Mouse (Mus musculus): ENCODE measurements around the gene Mns1. TPM values are rescaled to one million over a fixed set of nuclear protein-coding genes. Genes with fewer than 3 reads are reported as not detected.
"Not testable (repeated sequence)": the region's sequence is repeated elsewhere in the genome, so short reads cannot be mapped to it uniquely, and the experiment has no call there.

Gene Mns1
- polyA plus RNA-seq, 1 experiment = 92.1 TPM

GRCm38 (mm10) chr9:72393869-72394341 is 43.9 kb upstream of the Mns1 start:
- H3K27ac ChIP-seq (ENCODE audit: control insufficient read depth, insufficient read depth, low read depth, low read length) = no peak overlapping the region
- H3K4me1 ChIP-seq (ENCODE audit: control insufficient read depth, insufficient read depth, low read length) = no peaks in the 10 kb centered on the region; the same call in 1 of the 2 replicates
- TF ChIP-seq POLR2A (IDR thresholded peaks at IDR 0.05; ENCODE audit: control insufficient read depth, low read depth, low read length) (no peak), CTCF (IDR thresholded peaks at IDR 0.05; ENCODE audit: control insufficient read depth, insufficient read depth, insufficient replicate concordance, low read depth, low read length) (no peak)
- H3K27me3 ChIP-seq (ENCODE audit: control insufficient read depth, insufficient read depth, low read length) = no peaks in the 10 kb centered on the region
- H3K36me3 ChIP-seq (ENCODE audit: control insufficient read depth, insufficient read depth, low read length) = no peaks in the 10 kb centered on the region
- no peak overlapping the region for H3K4me3 ChIP-seq (ENCODE audit: control insufficient read depth, low read depth, low read length)

DNA sequence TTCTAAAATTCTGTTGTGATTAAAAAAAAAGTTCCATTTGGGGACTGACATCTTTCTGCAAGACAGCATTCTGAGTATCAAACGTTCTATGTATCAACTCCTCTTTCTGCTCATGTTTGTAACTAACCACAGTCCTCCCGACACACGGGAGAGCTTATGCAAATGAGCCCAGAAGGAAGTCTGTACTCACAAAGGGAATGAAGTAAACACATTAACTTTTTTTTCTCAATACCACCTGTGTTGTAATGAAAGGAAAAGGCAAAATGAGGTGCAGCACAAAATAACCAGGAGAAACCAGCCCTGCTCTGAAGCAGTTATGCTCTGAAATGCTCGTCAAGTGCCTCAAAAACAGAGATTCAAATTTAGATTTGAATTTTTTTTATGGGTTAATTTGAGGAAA is 37.7 kb upstream of the Mns1 start:
- Histone ChIP-seq H3K4me1 (ENCODE audit: control insufficient read depth, insufficient read depth, low read length) (no peaks in the 10 kb centered on the region; the same call in 1 of the 2 replicates), H3K36me3 (ENCODE audit: control insufficient read depth, insufficient read depth, low read length) (no peaks in the 10 kb centered on the region), H3K4me3 (ENCODE audit: control insufficient read depth, low read depth, low read length) (no peak overlapping the region), H3K27ac (ENCODE audit: control insufficient read depth, insufficient read depth, low read depth, low read length) (no peak overlapping the region), H3K27me3 (ENCODE audit: control insufficient read depth, insufficient read depth, low read length) (no peaks in the 10 kb centered on the region)
- TF ChIP-seq POLR2A (IDR thresholded peaks at IDR 0.05; ENCODE audit: control insufficient read depth, low read depth, low read length) (no peak), CTCF (IDR thresholded peaks at IDR 0.05; ENCODE audit: control insufficient read depth, insufficient read depth, insufficient replicate concordance, low read depth, low read length) (no peak)

GRCm38 (mm10) chr9:72401769-72402168 is 36.0 kb upstream of the Mns1 start:
- not testable (repeated sequence) for H3K4me3 ChIP-seq (ENCODE audit: control insufficient read depth, low read depth, low read length); H3K27me3 ChIP-seq (ENCODE audit: control insufficient read depth, insufficient read depth, low read length); H3K27ac ChIP-seq (ENCODE audit: control insufficient read depth, insufficient read depth, low read depth, low read length); H3K4me1 ChIP-seq (ENCODE audit: control insufficient read depth, insufficient read depth, low read length); H3K36me3 ChIP-seq (ENCODE audit: control insufficient read depth, insufficient read depth, low read length)

DNA sequence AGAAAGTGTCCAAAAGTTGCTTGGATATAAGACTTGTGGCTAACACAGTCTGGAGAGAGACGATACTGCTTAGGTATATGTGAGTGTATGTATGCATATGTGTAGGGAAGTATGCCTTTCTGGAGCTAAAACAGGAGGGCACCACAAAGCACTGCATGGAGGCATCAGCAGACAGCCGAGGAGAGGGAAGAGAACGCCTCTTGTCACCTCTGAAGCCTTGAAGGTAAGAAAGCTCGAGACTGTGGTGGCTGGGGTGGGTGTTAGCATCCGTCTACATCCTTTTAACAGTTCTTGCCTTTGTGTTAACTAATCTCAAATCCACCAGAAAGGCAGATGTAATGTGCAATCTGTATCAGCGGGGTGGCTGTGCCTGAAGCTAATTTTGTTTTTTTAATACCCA is 34.4 kb upstream of the Mns1 start:
- Histone ChIP-seq H3K27ac (ENCODE audit: control insufficient read depth, insufficient read depth, low read depth, low read length) (no peak overlapping the region), H3K36me3 (ENCODE audit: control insufficient read depth, insufficient read depth, low read length) (no peaks in the 10 kb centered on the region), H3K27me3 (ENCODE audit: control insufficient read depth, insufficient read depth, low read length) (no peaks in the 10 kb centered on the region), H3K4me1 (ENCODE audit: control insufficient read depth, insufficient read depth, low read length) (no peaks in the 10 kb centered on the region; the same call in none of the 2 replicates), H3K4me3 (ENCODE audit: control insufficient read depth, low read depth, low read length) (no peak overlapping the region)
- TF ChIP-seq POLR2A (IDR thresholded peaks at IDR 0.05; ENCODE audit: control insufficient read depth, low read depth, low read length) = no peak
- no peak for TF ChIP-seq CTCF (IDR thresholded peaks at IDR 0.05; ENCODE audit: control insufficient read depth, insufficient read depth, insufficient replicate concordance, low read depth, low read length)

DNA sequence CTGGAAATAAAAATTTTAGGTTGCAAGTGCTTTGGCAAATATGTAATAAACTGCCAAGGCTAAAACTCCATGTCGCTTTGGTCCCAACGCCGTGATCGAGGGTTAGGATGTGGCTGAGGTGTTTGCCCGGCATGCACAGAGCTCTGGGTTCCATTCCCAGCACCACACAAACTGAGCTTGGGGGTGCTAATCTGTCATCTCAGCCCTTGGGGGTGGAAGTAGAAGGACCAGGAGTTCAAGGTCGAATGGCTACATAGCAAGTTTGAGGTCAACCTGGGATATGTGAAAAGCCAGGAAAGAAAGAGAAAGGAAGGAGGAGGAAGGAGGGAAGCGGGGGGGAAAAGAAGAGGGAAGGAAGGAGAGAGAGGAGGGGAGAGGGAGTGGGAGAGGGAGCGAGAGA is 33.4 kb upstream of the Mns1 start:
- H3K4me3 ChIP-seq (ENCODE audit: control insufficient read depth, low read depth, low read length) = no peak overlapping the region
- H3K36me3 ChIP-seq (ENCODE audit: control insufficient read depth, insufficient read depth, low read length) = no peaks in the 10 kb centered on the region
- peaks cover 4% of the 10 kb centered on the region for H3K4me1 ChIP-seq (ENCODE audit: control insufficient read depth, insufficient read depth, low read length)
- H3K27ac ChIP-seq (ENCODE audit: control insufficient read depth, insufficient read depth, low read depth, low read length) = no peak overlapping the region
- TF ChIP-seq CTCF (IDR thresholded peaks at IDR 0.05; ENCODE audit: control insufficient read depth, insufficient read depth, insufficient replicate concordance, low read depth, low read length) (no peak), POLR2A (IDR thresholded peaks at IDR 0.05; ENCODE audit: control insufficient read depth, low read depth, low read length) (no peak)
- H3K27me3 ChIP-seq (ENCODE audit: control insufficient read depth, insufficient read depth, low read length) = no peaks in the 10 kb centered on the region

GRCm38 (mm10) chr9:72404934-72405333 is 32.9 kb upstream of the Mns1 start:
- Histone ChIP-seq H3K36me3 (ENCODE audit: control insufficient read depth, insufficient read depth, low read length) (no peaks in the 10 kb centered on the region), H3K27ac (ENCODE audit: control insufficient read depth, insufficient read depth, low read depth, low read length) (no peak overlapping the region), H3K4me3 (ENCODE audit: control insufficient read depth, low read depth, low read length) (no peak overlapping the region), H3K27me3 (ENCODE audit: control insufficient read depth, insufficient read depth, low read length) (no peaks in the 10 kb centered on the region), H3K4me1 (ENCODE audit: control insufficient read depth, insufficient read depth, low read length) (peaks cover 5% of the 10 kb centered on the region)
- TF ChIP-seq POLR2A (IDR thresholded peaks at IDR 0.05; ENCODE audit: control insufficient read depth, low read depth, low read length) (no peak), CTCF (IDR thresholded peaks at IDR 0.05; ENCODE audit: control insufficient read depth, insufficient read depth, insufficient replicate concordance, low read depth, low read length) (no peak)

DNA sequence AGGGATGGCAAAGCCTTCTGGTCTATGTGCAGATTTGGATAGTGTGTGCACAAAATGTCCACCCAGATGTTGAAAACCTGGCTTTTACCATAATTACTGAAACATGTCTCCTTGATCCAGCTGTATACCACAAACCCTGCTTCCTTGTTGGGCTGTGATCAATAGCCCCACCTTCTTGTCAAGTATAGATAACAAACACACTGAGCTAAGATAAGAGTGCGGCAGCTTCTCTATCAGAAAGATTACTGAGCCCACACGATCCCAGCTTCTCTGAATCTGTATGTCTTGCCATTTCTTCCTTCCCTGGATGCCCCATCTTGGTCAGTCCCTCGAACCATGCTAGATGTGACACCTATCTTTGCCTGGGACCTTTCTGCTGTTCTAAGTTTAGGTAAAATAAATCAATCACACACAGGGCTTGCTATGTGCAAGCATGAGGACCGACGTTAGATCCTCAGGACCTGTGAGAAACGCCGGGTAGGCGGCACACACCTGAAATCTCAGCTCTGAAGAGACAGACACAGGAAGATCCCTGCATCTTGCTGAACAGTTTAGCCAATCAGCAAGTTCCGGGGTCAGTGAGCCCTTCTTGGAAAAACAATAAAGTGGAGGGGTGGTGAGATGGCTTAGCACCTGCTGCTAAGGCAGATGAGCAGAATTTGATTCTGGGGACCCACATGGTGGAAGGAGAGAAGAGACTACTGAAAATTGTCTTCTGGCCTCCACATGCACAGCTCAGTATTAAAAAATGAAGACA is 31.8 kb upstream of the Mns1 start:
- H3K27ac ChIP-seq (ENCODE audit: control insufficient read depth, insufficient read depth, low read depth, low read length) = no peak overlapping the region
- H3K36me3 ChIP-seq (ENCODE audit: control insufficient read depth, insufficient read depth, low read length) = no peaks in the 10 kb centered on the region
- no peaks in the 10 kb centered on the region for H3K27me3 ChIP-seq (ENCODE audit: control insufficient read depth, insufficient read depth, low read length)
- peaks cover 5% of the 10 kb centered on the region for H3K4me1 ChIP-seq (ENCODE audit: control insufficient read depth, insufficient read depth, low read length)
- H3K4me3 ChIP-seq (ENCODE audit: control insufficient read depth, low read depth, low read length) = no peak overlapping the region
- TF ChIP-seq CTCF (IDR thresholded peaks at IDR 0.05; ENCODE audit: control insufficient read depth, insufficient read depth, insufficient replicate concordance, low read depth, low read length) (no peak), POLR2A (IDR thresholded peaks at IDR 0.05; ENCODE audit: control insufficient read depth, low read depth, low read length) (no peak)

All from testis, adult 2 months (tissue).